Mouse (Mus musculus): ENCODE measurements around the gene Slc9a9.
"Not testable (repeated sequence)": the region's sequence is repeated elsewhere in the genome, so short reads cannot be mapped to it uniquely, and the experiment has no call there.

GRCm38 (mm10) chr9:94634275-94634674 is 35.4 kb upstream of the Slc9a9 start:
- TF ChIP-seq GATA1 (IDR thresholded peaks at IDR 0.05; ENCODE audit: borderline replicate concordance, low read length); FLI1 (IDR thresholded peaks at IDR 0.05; ENCODE audit: low read length): not testable (repeated sequence)

All from megakaryocyte, embryonic 14.5 days (primary cell).